Comparison of ENCODE assay signal across 9 mouse cellular contexts in genomic region chr5:129409440-129410004, GRCm38 (mm10).
A peak's percentile ranks its signal among the peaks of the same experiment; 100 is the strongest.
DNase-seq lines count a peak whose midpoint lies in the region; ATAC-seq and TF ChIP-seq lines count a peak whose summit lies in the region.
"Had no signal": no experiment of that assay in that cellular context is flagged by ENCODE, and none has a peak within 500 bp of the region (broad histone marks: within the 10 kb centered on the region; RNA-seq: fewer than 3 reads in every experiment).

No protein-coding gene starts in this region.

- H3K4me1 ChIP-seq in hindbrain, embryonic 13.5 days (replicated peaks): peaks cover 15% of the 10 kb centered on the region
- H3K4me1 ChIP-seq in hindbrain, embryonic 12.5 days: peaks cover 6% of the 10 kb centered on the region; the same call in 1 of the 2 replicates
- H3K4me1 ChIP-seq in kidney, postnatal 0 days (replicated peaks; ENCODE audit: insufficient read depth, low read length): no peaks in the 10 kb centered on the region
- H3K4me1 ChIP-seq in forebrain, embryonic 14.5 days (ENCODE audit: control insufficient read depth, insufficient read depth, low read length): no peaks in the 10 kb centered on the region

- H3K4me2 ChIP-seq in hindbrain, embryonic 13.5 days: no peak overlapping the region
- H3K4me2 ChIP-seq in hindbrain, embryonic 12.5 days (replicated peaks): no peak overlapping the region
- H3K4me2 ChIP-seq in kidney, postnatal 0 days (ENCODE audit: low read length): no peak overlapping the region
- no peak overlapping the region for H3K4me2 ChIP-seq in forebrain, embryonic 14.5 days (ENCODE audit: low read length)
- H3K4me2 ChIP-seq: liver, embryonic 11.5 days had no signal

- H3K9me3 ChIP-seq in hindbrain, embryonic 13.5 days: no peaks in the 10 kb centered on the region
- H3K9me3 ChIP-seq in hindbrain, embryonic 12.5 days (replicated peaks): no peaks in the 10 kb centered on the region
- H3K9me3 ChIP-seq in kidney, postnatal 0 days (replicated peaks; ENCODE audit: low read length): no peaks in the 10 kb centered on the region
- no peaks in the 10 kb centered on the region for H3K9me3 ChIP-seq in forebrain, embryonic 14.5 days (replicated peaks; ENCODE audit: control insufficient read depth, low read length)

- no peaks in the 10 kb centered on the region for H3K36me3 ChIP-seq in hindbrain, embryonic 13.5 days
- H3K36me3 ChIP-seq in hindbrain, embryonic 12.5 days: no peaks in the 10 kb centered on the region
- no peaks in the 10 kb centered on the region for H3K36me3 ChIP-seq in kidney, postnatal 0 days (ENCODE audit: insufficient read depth, low read length)
- no peaks in the 10 kb centered on the region for H3K36me3 ChIP-seq in forebrain, embryonic 14.5 days (ENCODE audit: control insufficient read depth, insufficient read depth, low read length)

- DNase-seq in NIH3T3 (ENCODE audit: low read depth): peak; percentile 20
- DNase-seq in cerebellum, adult 9-11 months: peak; percentile 73
- DNase-seq in kidney, postnatal 0 days (ENCODE audit: low spot score): peak; percentile 77
- DNase-seq in spleen, postnatal 14 days (ENCODE audit: low spot score in 2 of 2): no peak
- DNase-seq in forebrain, embryonic 14.5 days (ENCODE audit: low spot score): no peak
- DNase-seq in c-Kit-positive CD71-positive TER-119-positive erythroid progenitor cells, embryonic 14.5 days (ENCODE audit: low spot score): no peak

- H3K27ac ChIP-seq in hindbrain, embryonic 13.5 days: peak overlapping the region; percentile 60
- no peak overlapping the region for H3K27ac ChIP-seq in hindbrain, embryonic 12.5 days
- H3K27ac ChIP-seq in kidney, postnatal 0 days: no peak overlapping the region
- no peak overlapping the region for H3K27ac ChIP-seq in forebrain, embryonic 14.5 days (ENCODE audit: low read depth, low read length)

- 60% methylated on average over 14 of the region's 14 CpGs for WGBS in hindbrain, embryonic 13.5 days
- WGBS in hindbrain, embryonic 12.5 days: 68% methylated on average over 14 of the region's 14 CpGs
- 37% methylated on average over 14 of the region's 14 CpGs for WGBS in kidney, postnatal 0 days
- 79% methylated on average over 14 of the region's 14 CpGs for WGBS in forebrain, embryonic 14.5 days

- H3K9ac ChIP-seq in hindbrain, embryonic 13.5 days: no peak overlapping the region
- H3K9ac ChIP-seq in hindbrain, embryonic 12.5 days: no peak overlapping the region
- H3K9ac ChIP-seq in kidney, postnatal 0 days (ENCODE audit: low read depth, low read length): no peak overlapping the region
- no peak overlapping the region for H3K9ac ChIP-seq in forebrain, embryonic 14.5 days (ENCODE audit: low read length)

- ATAC-seq in hindbrain, embryonic 13.5 days (ENCODE audit: low FRiP score): no peak
- no peak for ATAC-seq in hindbrain, embryonic 12.5 days (ENCODE audit: low FRiP score)
- ATAC-seq in kidney, postnatal 0 days (replicated peaks; ENCODE audit: low FRiP score, low read depth): no peak
- no peak for ATAC-seq in forebrain, embryonic 14.5 days

- no peaks in the 10 kb centered on the region for H3K27me3 ChIP-seq in hindbrain, embryonic 13.5 days
- no peaks in the 10 kb centered on the region for H3K27me3 ChIP-seq in hindbrain, embryonic 12.5 days
- no peaks in the 10 kb centered on the region for H3K27me3 ChIP-seq in kidney, postnatal 0 days (ENCODE audit: insufficient read depth, low read length)
- no peaks in the 10 kb centered on the region for H3K27me3 ChIP-seq in forebrain, embryonic 14.5 days (replicated peaks; ENCODE audit: control insufficient read depth, insufficient read depth, low read length)

- no peak overlapping the region for H3K4me3 ChIP-seq in hindbrain, embryonic 13.5 days
- H3K4me3 ChIP-seq in hindbrain, embryonic 12.5 days: no peak overlapping the region
- no peak overlapping the region for H3K4me3 ChIP-seq in kidney, postnatal 0 days (replicated peaks; ENCODE audit: low read depth, low read length)
- H3K4me3 ChIP-seq in forebrain, embryonic 14.5 days (ENCODE audit: low read depth, low read length): no peak overlapping the region

- TF ChIP-seq CTCF in kidney, postnatal 0 days (IDR thresholded peaks at IDR 0.05; ENCODE audit: low read depth): no peak

Comparison
In these comparisons a context has a peak if more than half of its experiments do, and no peak if none do; other contexts are left out.
1. DNase-seq: peak in NIH3T3 (single experiment), cerebellum, adult 9-11 months (single experiment) and kidney, postnatal 0 days (single experiment); none in spleen, postnatal 14 days (0 of 2), forebrain, embryonic 14.5 days (single experiment) and c-Kit-positive CD71-positive TER-119-positive erythroid progenitor cells, embryonic 14.5 days (single experiment).